Mouse (Mus musculus): Measurements from ENCODE around the gene Vash1.

GRCm38 (mm10) chr12:86647736-86648135 is 30.8 kb upstream of the Vash1 start:
- TF ChIP-seq CTCF (IDR thresholded peaks at IDR 0.05; ENCODE audit: low read depth) (no peak), EP300 (optimal IDR thresholded peaks at IDR 0.05) (no peak)
